ENCODE assay signal across 7 mouse cellular contexts in genomic region chr4:136146712-136147154, GRCm38 (mm10). TPM values are rescaled to one million over a fixed set of nuclear protein-coding genes. Genes with fewer than 3 reads are reported as not detected.
DNase-seq lines count a peak whose midpoint lies in the region; ATAC-seq and TF ChIP-seq lines count a peak whose summit lies in the region.

No protein-coding gene starts in this region.

- intact Hi-C loops in heart, postnatal 36 days (cut with DNase I) = loop anchor here (10.0 kb wide), 2 partner anchors 272 to 1338 kb away; partner anchors contain the start of gene Pnrc2
- intact Hi-C loops in left cerebral cortex, postnatal 4 days (cut with DNase I) = no loop called here

- H3K4me2 ChIP-seq in limb, embryonic 14.5 days (replicated peaks; ENCODE audit: low read depth, low read length, severe bottlenecking) = peak overlapping the region; percentile 64

- no peak overlapping the region for H3K4me3 ChIP-seq in ES-Bruce4 (ENCODE audit: low read depth, low read length)
- peak overlapping the region; percentile 72 for H3K4me3 ChIP-seq in limb, embryonic 14.5 days (replicated peaks; ENCODE audit: low read length)

- H3K27ac ChIP-seq in ES-Bruce4 (ENCODE audit: insufficient read depth, low read length) = no peak overlapping the region
- peak overlapping the region; percentile 99 for H3K27ac ChIP-seq in limb, embryonic 14.5 days (replicated peaks; ENCODE audit: low read depth, low read length)

- H3K9me3 ChIP-seq in ES-Bruce4 (replicated peaks; ENCODE audit: control insufficient read depth, insufficient read depth, low read length, poor library complexity, severe bottlenecking) = no peaks in the 10 kb centered on the region
- H3K9me3 ChIP-seq in limb, embryonic 14.5 days (ENCODE audit: control insufficient read depth, low read length) = no peaks in the 10 kb centered on the region

- whole genome bisulfite sequencing in limb, embryonic 14.5 days = 5% methylated on average over 6 of the region's 6 CpGs

- peak; percentile 84 for DNase-seq in WW6 (ENCODE audit: low read depth, low spot score)
- DNase-seq in heart, postnatal 36 days = peak; percentile 24 to 37
- no peak for DNase-seq in limb, embryonic 14.5 days (ENCODE audit: low spot score)
- no peak for DNase-seq in cerebellum, postnatal 14 days
- no peak for DNase-seq in gastrocnemius, postnatal 25 days
- no peak for DNase-seq in left cerebral cortex, postnatal 4 days

- no peak for TF ChIP-seq CTCF in ES-Bruce4 (IDR thresholded peaks at IDR 0.05; ENCODE audit: low read depth, low read length)

- no peaks in the 10 kb centered on the region for H3K4me1 ChIP-seq in ES-Bruce4 (ENCODE audit: control insufficient read depth, insufficient read depth, low read length)
- peaks cover 60% of the 10 kb centered on the region for H3K4me1 ChIP-seq in limb, embryonic 14.5 days (ENCODE audit: control insufficient read depth, insufficient read depth, low read length)

- no peak for ATAC-seq in limb, embryonic 14.5 days (ENCODE audit: low FRiP score, low read depth)

- peak; percentile 97 for TF ChIP-seq EP300 in ES-Bruce4 (IDR thresholded peaks at IDR 0.05; ENCODE audit: insufficient read depth, low read depth, low read length)

- no peak overlapping the region for H3K9ac ChIP-seq in ES-Bruce4 (ENCODE audit: low read depth, poor library complexity, severe bottlenecking)
- H3K9ac ChIP-seq in limb, embryonic 14.5 days (ENCODE audit: low read depth, low read length, severe bottlenecking) = peak overlapping the region; percentile 91

- H3K36me3 ChIP-seq in ES-Bruce4 (ENCODE audit: control insufficient read depth, insufficient read depth, low read length, poor library complexity, severe bottlenecking) = no peaks in the 10 kb centered on the region
- H3K36me3 ChIP-seq in limb, embryonic 14.5 days (ENCODE audit: control insufficient read depth, insufficient read depth, low read length) = peaks cover 12% of the 10 kb centered on the region

- no peak for TF ChIP-seq POLR2A in ES-Bruce4 (IDR thresholded peaks at IDR 0.05; ENCODE audit: insufficient read depth, low read length)
- TF ChIP-seq POLR2A in limb, embryonic 14.5 days (IDR thresholded peaks at IDR 0.05; ENCODE audit: borderline replicate concordance, extremely low read depth, insufficient read depth, insufficient read length) = no peak

- H3K27me3 ChIP-seq in ES-Bruce4 (ENCODE audit: control insufficient read depth, insufficient read depth, low read length, poor library complexity, severe bottlenecking) = peaks cover 19% of the 10 kb centered on the region
- H3K27me3 ChIP-seq in limb, embryonic 14.5 days (ENCODE audit: control insufficient read depth, insufficient read depth, low read length) = no peaks in the 10 kb centered on the region

RNA-seq across cellular contexts. Expression of gene Id3, which starts 3.4 kb away (rescaled TPM):
- 9.6 and 11.0 TPM in 2 replicates for polyA plus RNA-seq in ES-Bruce4 (2011; ENCODE audit: insufficient read depth, insufficient read length, low read depth, missing spikeins)
- total RNA-seq in heart, postnatal 36 days (2021) = 10 to 100 TPM; 58.1 to 63.9 TPM
- polyA plus RNA-seq in limb, embryonic 14.5 days (2012; rRNA removed) = 417 and 561 TPM in 2 replicates
- polyA plus RNA-seq in limb, embryonic 14.5 days (2014; fragmentation: Nextera tagmentation; extraction: Ambion mirVana) = 500 and 565 TPM in 2 replicates
- 10 to 100 TPM; 13.5 to 21.2 TPM for total RNA-seq in gastrocnemius, postnatal 25 days (2021)
- 10 to 100 TPM; 50.9 to 52.7 TPM for total RNA-seq in left cerebral cortex, postnatal 4 days (2021)

RNA-seq across cellular contexts. Expression of gene E2f2, which starts 25.5 kb away (rescaled TPM):
- polyA plus RNA-seq in ES-Bruce4 (2011; ENCODE audit: insufficient read depth, insufficient read length, low read depth, missing spikeins) = 3.1 and 6.3 TPM in 2 replicates
- 1 to 10 TPM; 1.4 to 2.1 TPM for total RNA-seq in heart, postnatal 36 days (2021)
- 8.9 and 9.4 TPM in 2 replicates for polyA plus RNA-seq in limb, embryonic 14.5 days (2012; rRNA removed)
- 5.9 and 6.8 TPM in 2 replicates for polyA plus RNA-seq in limb, embryonic 14.5 days (2014; fragmentation: Nextera tagmentation; extraction: Ambion mirVana)
- 1 to 10 TPM; 1.8 to 3.5 TPM for total RNA-seq in gastrocnemius, postnatal 25 days (2021)
- total RNA-seq in left cerebral cortex, postnatal 4 days (2021) = 1 to 10 TPM; 1.4 to 1.5 TPM

RNA-seq across cellular contexts. Expression of gene Asap3, which starts 59.4 kb away (rescaled TPM):
- 7.2 and 9.3 TPM in 2 replicates for polyA plus RNA-seq in ES-Bruce4 (2011; ENCODE audit: insufficient read depth, insufficient read length, low read depth, missing spikeins)
- 10 to 100 TPM in 1 of 2 experiments, 1 to 10 TPM in 1; 9.4 to 11.7 TPM for total RNA-seq in heart, postnatal 36 days (2021)
- polyA plus RNA-seq in limb, embryonic 14.5 days (2012; rRNA removed) = 22.9 and 26.6 TPM in 2 replicates
- 12.0 and 14.6 TPM in 2 replicates for polyA plus RNA-seq in limb, embryonic 14.5 days (2014; fragmentation: Nextera tagmentation; extraction: Ambion mirVana)
- 1 to 10 TPM; 2.8 to 3.0 TPM for total RNA-seq in gastrocnemius, postnatal 25 days (2021)
- 1 to 10 TPM; 4.2 to 4.9 TPM for total RNA-seq in left cerebral cortex, postnatal 4 days (2021)

Comparison
In these comparisons a context has a peak if more than half of its experiments do, and no peak if none do; other contexts are left out.
1. DNase-seq: peak in WW6 (single experiment) and heart, postnatal 36 days (2 of 2); none in limb, embryonic 14.5 days (single experiment), cerebellum, postnatal 14 days (0 of 2), gastrocnemius, postnatal 25 days (single experiment) and left cerebral cortex, postnatal 4 days (single experiment).